Mouse (Mus musculus): ENCODE measurements around the gene Yipf1. TPM values are rescaled to one million over a fixed set of nuclear protein-coding genes. Genes with fewer than 3 reads are reported as not detected.
A peak's percentile ranks its signal among the peaks of the same experiment; 100 is the strongest.

Gene Yipf1
- polyA plus RNA-seq, 1 experiment: 37.3 TPM

DNA sequence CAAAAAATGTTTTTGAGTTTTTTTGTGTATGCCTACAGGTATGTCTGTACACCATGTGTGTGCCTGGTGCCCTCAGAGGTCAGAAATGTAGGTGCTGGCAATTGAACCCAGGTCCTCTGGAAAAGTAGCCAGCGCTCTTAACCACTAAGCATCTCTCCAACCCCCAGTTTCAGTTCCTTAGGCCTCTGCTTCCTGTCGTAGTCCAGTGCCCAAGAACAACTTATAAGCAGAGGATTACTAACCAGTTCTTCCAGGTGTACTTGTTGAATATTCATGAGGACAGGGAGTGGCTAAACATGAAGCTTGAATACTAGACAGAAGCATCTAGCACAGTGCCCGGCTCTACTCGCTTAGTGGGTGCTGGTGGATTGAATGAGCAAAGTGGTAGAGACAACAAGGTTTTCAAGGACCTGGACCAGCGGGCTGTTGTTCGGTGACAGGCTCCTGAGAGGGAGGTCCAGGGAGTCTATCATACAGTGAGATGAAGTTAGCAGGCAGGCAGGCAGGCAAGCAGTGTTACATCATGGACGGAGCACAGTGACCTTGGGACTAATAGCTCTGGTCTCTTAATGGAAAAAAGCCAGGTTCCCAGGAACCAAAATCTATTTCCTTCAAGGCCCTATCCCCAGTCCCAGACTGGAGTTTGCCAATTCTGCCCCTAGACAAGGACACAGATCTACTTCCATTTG is 46.4 kb downstream of the Yipf1 start:
- Histone ChIP-seq H3K4me2 (ENCODE audit: low read depth) (no peak overlapping the region), H3K79me2 (ENCODE audit: control insufficient read depth, insufficient read depth) (no peaks in the 10 kb centered on the region), H3K27me3 (ENCODE audit: control insufficient read depth, insufficient read depth, insufficient read length) (no peaks in the 10 kb centered on the region), H3ac (ENCODE audit: control insufficient read depth, insufficient read length) (no peak overlapping the region), H3K36me3 (ENCODE audit: control insufficient read depth, insufficient read depth) (no peaks in the 10 kb centered on the region), H3K4me3 (no peak overlapping the region)
- TF ChIP-seq REST (IDR thresholded peaks at IDR 0.05; ENCODE audit: insufficient read depth, insufficient read length): no peak
- TF ChIP-seq USF1 (IDR thresholded peaks at IDR 0.05; ENCODE audit: low read depth): no peak
- TF ChIP-seq CEBPB (IDR thresholded peaks at IDR 0.05; ENCODE audit: insufficient read depth, poor library complexity, severe bottlenecking): no peak
- TF ChIP-seq TCF3 (IDR thresholded peaks at IDR 0.05; ENCODE audit: insufficient read length, low read depth): no peak
- no peak for TF ChIP-seq E2F4 (IDR thresholded peaks at IDR 0.05; ENCODE audit: insufficient read depth)
- TF ChIP-seq MAX (IDR thresholded peaks at IDR 0.05; ENCODE audit: low read depth): no peak
- TF ChIP-seq MYOG (IDR thresholded peaks at IDR 0.05; ENCODE audit: control insufficient read depth in 1 of 3, insufficient read depth in 1 of 3, insufficient read length in 2 of 3, low read depth in 2 of 3): no peak
- TF ChIP-seq POLR2A (IDR thresholded peaks at IDR 0.05; ENCODE audit: insufficient read length, low read depth): no peak
- no peak for TF ChIP-seq SRF (IDR thresholded peaks at IDR 0.05; ENCODE audit: control insufficient read depth, insufficient read length, low read depth)
- TF ChIP-seq MYOD1 (IDR thresholded peaks at IDR 0.05; ENCODE audit: control insufficient read depth in 1 of 3, insufficient read length in 2 of 3, low read depth in 2 of 3): no peak
- no peak for TF ChIP-seq POLR2AphosphoS2 (IDR thresholded peaks at IDR 0.05; ENCODE audit: insufficient read length, low read depth)
- no peak for TF ChIP-seq TCF12 (IDR thresholded peaks at IDR 0.05; ENCODE audit: insufficient read depth, poor library complexity, severe bottlenecking)

DNA sequence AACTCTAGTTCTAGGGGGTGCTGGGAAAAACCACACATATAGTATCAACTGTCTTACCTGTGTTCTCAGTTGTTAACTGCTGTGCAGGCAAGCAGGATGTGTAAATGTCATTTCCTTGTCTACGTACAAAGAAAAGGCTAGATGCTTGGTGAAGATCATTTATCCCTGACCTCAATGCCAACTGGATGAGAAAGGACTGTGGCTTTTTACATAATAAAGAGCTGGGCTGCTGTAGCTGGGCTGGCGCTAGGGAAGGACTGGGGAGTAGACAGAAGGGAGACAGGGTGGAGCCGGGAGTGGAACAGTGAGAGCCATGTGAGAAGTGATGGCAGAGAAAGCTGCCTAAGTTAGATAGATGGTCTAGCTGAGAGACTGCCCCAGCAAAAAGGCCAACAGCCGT is 48.6 kb downstream of the Yipf1 start:
- Histone ChIP-seq H3K27me3 (ENCODE audit: control insufficient read depth, insufficient read depth, insufficient read length) (no peaks in the 10 kb centered on the region), H3K36me3 (ENCODE audit: control insufficient read depth, insufficient read depth) (no peaks in the 10 kb centered on the region), H3K4me3 (no peak overlapping the region), H3K79me2 (ENCODE audit: control insufficient read depth, insufficient read depth) (no peaks in the 10 kb centered on the region), H3K4me2 (ENCODE audit: low read depth) (no peak overlapping the region), H3ac (ENCODE audit: control insufficient read depth, insufficient read length) (no peak overlapping the region)
- no peak for TF ChIP-seq POLR2A (IDR thresholded peaks at IDR 0.05; ENCODE audit: insufficient read length, low read depth)
- TF ChIP-seq MYOD1 (IDR thresholded peaks at IDR 0.05; ENCODE audit: control insufficient read depth in 1 of 3, insufficient read length in 2 of 3, low read depth in 2 of 3): no peak
- no peak for TF ChIP-seq REST (IDR thresholded peaks at IDR 0.05; ENCODE audit: insufficient read depth, insufficient read length)
- no peak for TF ChIP-seq USF1 (IDR thresholded peaks at IDR 0.05; ENCODE audit: low read depth)
- no peak for TF ChIP-seq CEBPB (IDR thresholded peaks at IDR 0.05; ENCODE audit: insufficient read depth, poor library complexity, severe bottlenecking)
- no peak for TF ChIP-seq SRF (IDR thresholded peaks at IDR 0.05; ENCODE audit: control insufficient read depth, insufficient read length, low read depth)
- no peak for TF ChIP-seq E2F4 (IDR thresholded peaks at IDR 0.05; ENCODE audit: insufficient read depth)
- TF ChIP-seq POLR2AphosphoS2 (IDR thresholded peaks at IDR 0.05; ENCODE audit: insufficient read length, low read depth): no peak

DNA sequence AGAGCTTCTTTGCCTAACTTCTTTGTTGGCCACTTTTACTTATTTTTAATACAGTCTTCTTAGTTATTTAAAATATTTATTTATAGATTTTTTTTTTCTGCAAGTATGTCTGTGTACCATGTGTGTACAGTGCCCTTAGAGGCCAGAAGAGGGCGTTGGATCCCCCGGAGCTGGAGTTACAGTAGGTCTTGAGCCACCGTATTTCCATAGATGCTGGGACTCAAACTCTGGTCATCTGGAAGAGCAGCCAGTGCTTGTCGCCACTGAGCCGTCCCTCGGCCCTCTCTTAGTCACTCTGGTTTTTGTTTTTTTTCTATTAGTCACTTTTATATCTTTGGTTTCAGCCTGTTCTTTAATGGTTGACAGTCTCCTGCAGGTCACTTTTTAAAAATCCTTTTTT is 49.4 kb downstream of the Yipf1 start:
- H3K27me3 ChIP-seq (ENCODE audit: control insufficient read depth, insufficient read depth, insufficient read length): no peaks in the 10 kb centered on the region
- TF ChIP-seq REST (IDR thresholded peaks at IDR 0.05; ENCODE audit: insufficient read depth, insufficient read length): no peak
- no peak for TF ChIP-seq MAX (IDR thresholded peaks at IDR 0.05; ENCODE audit: low read depth)
- TF ChIP-seq POLR2A (IDR thresholded peaks at IDR 0.05; ENCODE audit: insufficient read length, low read depth): no peak
- no peak for TF ChIP-seq TCF12 (IDR thresholded peaks at IDR 0.05; ENCODE audit: insufficient read depth, poor library complexity, severe bottlenecking)
- no peak for TF ChIP-seq USF1 (IDR thresholded peaks at IDR 0.05; ENCODE audit: low read depth)
- TF ChIP-seq E2F4 (IDR thresholded peaks at IDR 0.05; ENCODE audit: insufficient read depth): no peak
- no peak for TF ChIP-seq MYOG (IDR thresholded peaks at IDR 0.05; ENCODE audit: control insufficient read depth in 1 of 3, insufficient read depth in 1 of 3, insufficient read length in 2 of 3, low read depth in 2 of 3)
- no peak for TF ChIP-seq SRF (IDR thresholded peaks at IDR 0.05; ENCODE audit: control insufficient read depth, insufficient read length, low read depth)
- no peak for TF ChIP-seq CEBPB (IDR thresholded peaks at IDR 0.05; ENCODE audit: insufficient read depth, poor library complexity, severe bottlenecking)
- no peak for TF ChIP-seq TCF3 (IDR thresholded peaks at IDR 0.05; ENCODE audit: insufficient read length, low read depth)
- TF ChIP-seq MYOD1 (IDR thresholded peaks at IDR 0.05; ENCODE audit: control insufficient read depth in 1 of 3, insufficient read length in 2 of 3, low read depth in 2 of 3): no peak
- no peak overlapping the region for H3K4me3 ChIP-seq
- H3K36me3 ChIP-seq (ENCODE audit: control insufficient read depth, insufficient read depth): no peaks in the 10 kb centered on the region
- peaks cover 6% of the 10 kb centered on the region for H3K79me2 ChIP-seq (ENCODE audit: control insufficient read depth, insufficient read depth)
- peak overlapping the region; percentile 64 for H3K4me2 ChIP-seq (ENCODE audit: low read depth)
- H3ac ChIP-seq (ENCODE audit: control insufficient read depth, insufficient read length): no peak overlapping the region

DNA sequence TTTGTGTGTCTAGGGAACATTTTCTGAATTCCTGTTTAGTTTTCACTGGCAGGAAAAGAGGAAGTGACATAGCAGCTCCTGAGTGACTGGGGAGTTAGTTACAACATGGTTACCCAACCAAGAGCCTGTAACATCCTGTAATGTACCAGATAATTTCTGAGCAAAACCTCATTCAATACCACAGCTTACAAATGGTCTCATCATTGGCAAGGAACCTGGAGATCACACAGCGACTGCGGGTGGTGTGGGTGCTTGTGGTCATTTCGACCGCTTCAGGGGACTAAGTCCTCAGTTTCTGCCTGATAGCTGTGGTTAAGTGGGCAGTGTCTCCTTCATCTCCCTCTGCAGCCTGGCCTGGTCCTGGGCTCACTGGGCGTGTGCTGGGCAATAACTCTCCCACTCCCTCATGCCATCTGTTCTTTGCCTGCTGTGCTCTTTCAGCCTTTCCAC is 50.1 kb downstream of the Yipf1 start:
- Histone ChIP-seq H3K4me3 (no peak overlapping the region), H3ac (ENCODE audit: control insufficient read depth, insufficient read length) (no peak overlapping the region)

More for the DNA sequence above, 50.1 kb downstream of the Yipf1 start:
- Histone ChIP-seq H3K79me2 (ENCODE audit: control insufficient read depth, insufficient read depth) (peaks cover 12% of the 10 kb centered on the region), H3K27me3 (ENCODE audit: control insufficient read depth, insufficient read depth, insufficient read length) (no peaks in the 10 kb centered on the region), H3K36me3 (ENCODE audit: control insufficient read depth, insufficient read depth) (no peaks in the 10 kb centered on the region), H3K4me2 (ENCODE audit: low read depth) (peak overlapping the region; percentile 64)
- TF ChIP-seq TCF12 (IDR thresholded peaks at IDR 0.05; ENCODE audit: insufficient read depth, poor library complexity, severe bottlenecking): no peak
- no peak for TF ChIP-seq POLR2AphosphoS2 (IDR thresholded peaks at IDR 0.05; ENCODE audit: insufficient read length, low read depth)
- peak; percentile 6 for TF ChIP-seq TCF3 (IDR thresholded peaks at IDR 0.05; ENCODE audit: insufficient read length, low read depth)
- peak; percentile 21 for TF ChIP-seq SRF (IDR thresholded peaks at IDR 0.05; ENCODE audit: control insufficient read depth, insufficient read length, low read depth)
- TF ChIP-seq E2F4 (IDR thresholded peaks at IDR 0.05; ENCODE audit: insufficient read depth): no peak
- TF ChIP-seq MYOG (IDR thresholded peaks at IDR 0.05; ENCODE audit: control insufficient read depth in 1 of 3, insufficient read depth in 1 of 3, insufficient read length in 2 of 3, low read depth in 2 of 3): peak; percentile 24 to 89 (median 70)
- no peak for TF ChIP-seq USF1 (IDR thresholded peaks at IDR 0.05; ENCODE audit: low read depth)
- peak; percentile 33 for TF ChIP-seq POLR2A (IDR thresholded peaks at IDR 0.05; ENCODE audit: insufficient read length, low read depth)
- no peak for TF ChIP-seq REST (IDR thresholded peaks at IDR 0.05; ENCODE audit: insufficient read depth, insufficient read length)
- peak in 2 of 3 experiments; percentile 76 to 81 for TF ChIP-seq MYOD1 (IDR thresholded peaks at IDR 0.05; ENCODE audit: control insufficient read depth in 1 of 3, insufficient read length in 2 of 3, low read depth in 2 of 3)
- peak; percentile 91 for TF ChIP-seq CEBPB (IDR thresholded peaks at IDR 0.05; ENCODE audit: insufficient read depth, poor library complexity, severe bottlenecking)
- TF ChIP-seq MAX (IDR thresholded peaks at IDR 0.05; ENCODE audit: low read depth): no peak
